Mouse (Mus musculus): ENCODE results near the gene Gabrg3. TPM values are rescaled to one million over a fixed set of nuclear protein-coding genes. Genes with fewer than 3 reads are reported as not detected.

The Gabrg3 gene
- polyA plus RNA-seq, 1 experiment from 2014 or later = 0.43 TPM

DNA sequence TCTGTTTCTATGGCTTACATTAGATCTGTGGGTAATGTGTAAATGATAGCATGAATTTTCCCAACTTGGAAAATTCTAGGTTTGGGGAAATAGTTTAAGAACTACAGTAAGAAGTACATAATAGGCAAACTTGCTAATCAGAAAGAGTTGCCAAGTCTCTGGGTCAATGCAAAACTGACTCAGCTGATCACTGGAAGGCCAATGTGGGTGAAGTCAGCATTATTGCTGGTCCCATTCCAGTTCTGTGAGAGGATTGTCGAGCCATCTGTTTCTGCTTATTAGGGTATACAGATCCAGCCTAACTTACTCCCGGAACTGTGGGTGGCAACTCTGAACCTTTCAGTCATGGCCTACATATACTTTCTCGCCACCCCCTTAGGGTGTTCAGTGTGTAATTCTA lies 55.8 kb downstream of the Gabrg3 start:
- DNase-seq (ENCODE audit: low spot score) = no peak
- WGBS = 83% methylated on average over 3 of the region's 3 CpGs
- Histone ChIP-seq H3K4me2 (no peak overlapping the region), H3K4me3 (ENCODE audit: low read depth, low read length) (no peak overlapping the region), H3K36me3 (ENCODE audit: control insufficient read depth, insufficient read depth, low read length) (no peaks in the 10 kb centered on the region), H3K9ac (ENCODE audit: low read depth, low read length) (no peak overlapping the region), H3K27me3 (replicated peaks; ENCODE audit: control insufficient read depth, insufficient read depth, low read length) (no peaks in the 10 kb centered on the region), H3K27ac (ENCODE audit: low read depth, low read length) (no peak overlapping the region), H3K4me1 (replicated peaks; ENCODE audit: control insufficient read depth, insufficient read depth, low read length) (no peaks in the 10 kb centered on the region), H3K9me3 (ENCODE audit: control insufficient read depth, low read length) (no peaks in the 10 kb centered on the region)
- no peak for ATAC-seq (replicated peaks; ENCODE audit: low FRiP score)

DNA sequence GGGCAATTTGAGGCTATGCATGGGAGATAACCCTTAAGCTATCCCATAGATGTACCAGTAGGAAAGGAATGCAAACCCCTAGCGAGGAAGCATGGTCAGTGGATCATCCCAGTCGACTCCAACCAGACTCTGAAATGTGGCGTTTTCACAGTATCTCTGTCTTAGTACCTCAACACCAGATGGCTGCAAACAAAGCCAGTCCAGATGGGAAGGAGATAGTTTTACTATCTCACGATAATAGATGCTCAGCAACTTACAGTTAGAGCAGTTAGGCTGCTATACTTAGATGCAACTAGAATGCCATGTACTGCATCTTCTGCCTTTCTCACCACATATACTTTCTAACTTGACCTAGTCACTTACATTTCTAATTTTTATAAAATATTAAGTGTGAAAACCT lies 56.7 kb downstream of the Gabrg3 start:
- Histone ChIP-seq H3K27ac (ENCODE audit: low read depth, low read length) (no peak overlapping the region), H3K27me3 (replicated peaks; ENCODE audit: control insufficient read depth, insufficient read depth, low read length) (no peaks in the 10 kb centered on the region), H3K4me1 (replicated peaks; ENCODE audit: control insufficient read depth, insufficient read depth, low read length) (no peaks in the 10 kb centered on the region), H3K4me3 (ENCODE audit: low read depth, low read length) (no peak overlapping the region), H3K9me3 (ENCODE audit: control insufficient read depth, low read length) (no peaks in the 10 kb centered on the region), H3K36me3 (ENCODE audit: control insufficient read depth, insufficient read depth, low read length) (no peaks in the 10 kb centered on the region), H3K4me2 (no peak overlapping the region), H3K9ac (ENCODE audit: low read depth, low read length) (no peak overlapping the region)
- 80% methylated on average over 4 of the region's 4 CpGs for WGBS
- ATAC-seq (replicated peaks; ENCODE audit: low FRiP score) (no peak), DNase-seq (ENCODE audit: low spot score) (no peak)

DNA sequence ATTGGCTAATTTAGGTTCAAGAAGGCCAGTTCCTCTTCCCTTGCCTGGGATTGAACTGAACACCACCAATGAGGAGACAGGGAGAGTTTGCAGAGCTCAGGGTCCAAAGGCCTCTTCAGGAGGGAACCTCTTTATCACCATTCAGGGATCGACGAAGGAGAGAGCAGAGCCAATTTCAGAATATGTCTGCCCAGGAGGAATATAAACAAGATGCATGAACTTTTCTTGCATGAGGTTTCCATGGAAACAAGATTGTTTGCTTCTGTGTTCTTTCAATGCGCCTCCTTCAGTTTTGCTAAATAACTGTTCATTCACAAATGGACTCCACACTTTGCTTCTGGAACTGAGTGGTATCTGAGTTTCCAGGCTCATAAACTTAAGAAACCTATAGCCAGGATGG lies 62.5 kb downstream of the Gabrg3 start:
- Histone ChIP-seq H3K4me3 (ENCODE audit: low read depth, low read length) (no peak overlapping the region), H3K36me3 (ENCODE audit: control insufficient read depth, insufficient read depth, low read length) (no peaks in the 10 kb centered on the region), H3K27me3 (replicated peaks; ENCODE audit: control insufficient read depth, insufficient read depth, low read length) (no peaks in the 10 kb centered on the region), H3K9me3 (ENCODE audit: control insufficient read depth, low read length) (no peaks in the 10 kb centered on the region), H3K4me1 (replicated peaks; ENCODE audit: control insufficient read depth, insufficient read depth, low read length) (no peaks in the 10 kb centered on the region), H3K9ac (ENCODE audit: low read depth, low read length) (no peak overlapping the region), H3K27ac (ENCODE audit: low read depth, low read length) (no peak overlapping the region), H3K4me2 (no peak overlapping the region)
- WGBS = 79% methylated on average over 3 of the region's 3 CpGs
- ATAC-seq (replicated peaks; ENCODE audit: low FRiP score) (no peak), DNase-seq (ENCODE audit: low spot score) (no peak)

DNA sequence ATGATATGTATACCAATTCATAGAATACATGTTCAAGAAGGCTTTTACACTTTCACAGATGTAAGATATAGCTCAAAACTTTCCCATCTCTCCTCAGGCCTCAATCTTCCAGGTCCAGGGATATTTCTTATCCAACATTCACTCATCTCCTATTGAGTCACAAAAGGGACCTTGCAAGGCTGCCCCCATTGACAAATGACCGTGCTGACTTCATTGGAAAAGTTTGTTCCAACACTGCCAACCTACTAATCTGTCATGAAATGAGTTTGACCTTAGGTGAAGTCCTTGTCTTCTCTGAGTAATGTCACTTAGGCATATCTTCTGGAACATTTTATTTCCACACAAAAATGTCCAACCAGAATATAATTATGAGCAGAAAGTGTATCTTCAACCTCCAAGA lies 64.9 kb downstream of the Gabrg3 start:
- Histone ChIP-seq H3K9me3 (ENCODE audit: control insufficient read depth, low read length) (no peaks in the 10 kb centered on the region), H3K27ac (ENCODE audit: low read depth, low read length) (no peak overlapping the region), H3K4me3 (ENCODE audit: low read depth, low read length) (no peak overlapping the region), H3K36me3 (ENCODE audit: control insufficient read depth, insufficient read depth, low read length) (no peaks in the 10 kb centered on the region), H3K4me2 (no peak overlapping the region), H3K9ac (ENCODE audit: low read depth, low read length) (no peak overlapping the region), H3K27me3 (replicated peaks; ENCODE audit: control insufficient read depth, insufficient read depth, low read length) (no peaks in the 10 kb centered on the region), H3K4me1 (replicated peaks; ENCODE audit: control insufficient read depth, insufficient read depth, low read length) (no peaks in the 10 kb centered on the region)
- DNase-seq (ENCODE audit: low spot score) (no peak), ATAC-seq (replicated peaks; ENCODE audit: low FRiP score) (no peak)
- WGBS = 62% methylated on average over 1 of the region's 1 CpGs

DNA sequence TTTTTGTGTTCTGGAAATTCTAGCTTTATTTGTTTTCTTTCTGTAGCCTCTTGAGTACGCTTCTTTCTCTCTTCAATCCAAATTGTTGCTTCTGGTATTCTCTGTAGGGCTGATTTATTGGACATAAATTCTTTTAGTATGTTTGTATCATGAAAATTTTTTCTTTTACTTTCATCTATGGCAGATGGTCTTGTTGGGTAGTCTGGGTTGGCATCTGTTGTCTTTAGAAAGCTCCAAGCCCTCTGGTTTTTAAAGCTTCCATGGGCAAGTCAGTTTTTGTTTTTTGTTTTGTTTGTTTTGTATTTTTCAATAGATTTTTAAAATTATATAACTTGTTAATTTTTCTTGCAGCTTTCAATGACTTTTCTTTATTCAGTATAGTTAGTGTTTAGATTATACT lies 72.0 kb downstream of the Gabrg3 start:
- H3K36me3 ChIP-seq (ENCODE audit: control insufficient read depth, insufficient read depth, low read length) = no peaks in the 10 kb centered on the region
- H3K4me2 ChIP-seq = no peak overlapping the region
- H3K9me3 ChIP-seq (ENCODE audit: control insufficient read depth, low read length) = no peaks in the 10 kb centered on the region
- no peaks in the 10 kb centered on the region for H3K27me3 ChIP-seq (replicated peaks; ENCODE audit: control insufficient read depth, insufficient read depth, low read length)
- no peaks in the 10 kb centered on the region for H3K4me1 ChIP-seq (replicated peaks; ENCODE audit: control insufficient read depth, insufficient read depth, low read length)
- H3K9ac ChIP-seq (ENCODE audit: low read depth, low read length) = no peak overlapping the region
- 78% methylated on average over 1 of the region's 1 CpGs for WGBS
- no peak overlapping the region for H3K27ac ChIP-seq (ENCODE audit: low read depth, low read length)
- DNase-seq (ENCODE audit: low spot score) (no peak), ATAC-seq (replicated peaks; ENCODE audit: low FRiP score) (no peak)
- no peak overlapping the region for H3K4me3 ChIP-seq (ENCODE audit: low read depth, low read length)

DNA sequence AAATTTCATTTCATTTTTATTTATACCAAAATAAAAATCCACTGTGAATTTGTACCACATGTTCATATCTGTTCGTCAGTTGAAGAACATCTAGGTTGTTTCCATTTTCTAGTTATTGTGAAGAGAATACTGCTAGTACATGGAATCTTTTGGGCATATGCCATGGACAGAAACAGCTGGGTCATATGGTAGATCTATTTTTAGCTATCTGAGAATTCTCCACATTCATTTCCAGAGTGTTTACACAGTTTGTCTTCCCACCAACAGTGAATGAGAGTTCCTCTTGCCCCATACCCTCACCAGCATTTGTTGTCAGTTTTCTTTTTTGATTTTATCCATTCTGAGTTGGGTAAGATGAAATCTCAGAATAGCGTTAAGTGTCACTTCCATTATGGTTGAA lies 75.0 kb downstream of the Gabrg3 start:
- ATAC-seq (replicated peaks; ENCODE audit: low FRiP score) (no peak), DNase-seq (ENCODE audit: low spot score) (no peak)

DNA sequence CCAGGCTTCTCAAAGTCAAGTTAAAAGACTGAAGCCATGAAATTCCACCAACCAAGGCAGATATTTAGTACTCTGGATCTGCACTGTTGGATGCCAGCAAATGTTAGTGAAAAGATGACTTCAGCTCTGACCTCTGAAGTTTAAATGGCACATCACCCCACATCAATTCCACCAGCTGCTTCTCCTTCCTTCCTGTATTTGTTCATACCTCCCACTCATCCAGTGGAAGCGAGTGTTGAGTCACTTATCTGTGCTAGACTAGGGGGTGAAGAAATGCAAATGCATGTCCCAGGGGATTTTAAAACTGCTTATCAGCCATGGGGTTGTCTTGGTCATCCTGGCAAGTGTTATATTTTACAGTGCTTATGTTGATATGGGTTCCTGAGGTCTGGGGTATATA lies 79.7 kb downstream of the Gabrg3 start:
- H3K9ac ChIP-seq (ENCODE audit: low read depth, low read length) = no peak overlapping the region
- H3K9me3 ChIP-seq (ENCODE audit: control insufficient read depth, low read length) = no peaks in the 10 kb centered on the region
- no peaks in the 10 kb centered on the region for H3K4me1 ChIP-seq (replicated peaks; ENCODE audit: control insufficient read depth, insufficient read depth, low read length)
- H3K27me3 ChIP-seq (replicated peaks; ENCODE audit: control insufficient read depth, insufficient read depth, low read length) = no peaks in the 10 kb centered on the region
- H3K27ac ChIP-seq (ENCODE audit: low read depth, low read length) = no peak overlapping the region
- H3K4me2 ChIP-seq = no peak overlapping the region
- WGBS = 43% methylated on average over 1 of the region's 1 CpGs
- no peak for ATAC-seq (replicated peaks; ENCODE audit: low FRiP score)
- H3K36me3 ChIP-seq (ENCODE audit: control insufficient read depth, insufficient read depth, low read length) = no peaks in the 10 kb centered on the region
- DNase-seq (ENCODE audit: low spot score) = no peak
- no peak overlapping the region for H3K4me3 ChIP-seq (ENCODE audit: low read depth, low read length)

More for the DNA sequence above, 75.0 kb downstream of the Gabrg3 start:
- Histone ChIP-seq H3K9me3 (ENCODE audit: control insufficient read depth, low read length) (no peaks in the 10 kb centered on the region), H3K9ac (ENCODE audit: low read depth, low read length) (no peak overlapping the region), H3K27me3 (replicated peaks; ENCODE audit: control insufficient read depth, insufficient read depth, low read length) (no peaks in the 10 kb centered on the region), H3K27ac (ENCODE audit: low read depth, low read length) (no peak overlapping the region), H3K4me2 (no peak overlapping the region), H3K4me1 (replicated peaks; ENCODE audit: control insufficient read depth, insufficient read depth, low read length) (no peaks in the 10 kb centered on the region), H3K36me3 (ENCODE audit: control insufficient read depth, insufficient read depth, low read length) (no peaks in the 10 kb centered on the region), H3K4me3 (ENCODE audit: low read depth, low read length) (no peak overlapping the region)
- 87% methylated on average over 2 of the region's 2 CpGs for WGBS

DNA sequence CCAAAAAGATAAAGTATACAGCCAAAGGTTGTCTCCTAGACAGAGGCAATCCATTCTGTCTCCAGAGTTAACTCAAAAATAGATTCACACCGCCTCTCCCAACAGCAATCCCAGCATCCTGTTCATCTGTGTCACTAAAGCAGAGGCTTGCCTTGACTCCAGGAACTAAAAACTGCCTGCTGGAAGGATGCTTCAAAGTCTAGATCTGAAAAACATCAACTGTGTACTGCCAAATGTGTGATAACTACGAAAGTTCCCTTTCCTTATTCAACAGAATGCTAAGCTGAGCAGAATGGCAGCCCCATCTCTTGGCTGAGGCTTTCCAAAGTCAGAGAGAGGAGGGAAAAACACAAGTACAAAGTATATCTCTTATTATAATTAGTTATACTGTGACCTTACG lies 90.3 kb downstream of the Gabrg3 start:
- H3K9me3 ChIP-seq (ENCODE audit: control insufficient read depth, low read length) = no peaks in the 10 kb centered on the region

DNA sequence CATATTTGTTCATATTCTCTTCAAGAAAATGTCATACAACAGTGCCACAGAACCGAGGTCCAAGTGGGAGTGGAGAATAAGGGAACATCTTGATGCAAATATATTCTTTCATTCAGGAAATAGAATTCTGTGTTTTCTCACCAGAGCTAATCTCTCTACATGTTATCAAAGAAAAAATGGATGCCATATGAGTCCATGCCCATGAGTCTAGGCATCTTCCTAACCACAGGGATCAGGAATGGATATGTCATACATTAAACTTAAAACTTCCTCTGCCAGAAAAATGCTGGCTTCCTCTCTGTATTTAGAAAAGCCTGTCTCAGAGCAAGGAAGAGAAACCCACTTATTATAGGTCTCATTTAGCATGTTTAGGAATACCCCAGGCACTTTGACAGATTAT lies 92.9 kb downstream of the Gabrg3 start:
- Histone ChIP-seq H3K36me3 (ENCODE audit: control insufficient read depth, insufficient read depth, low read length) (no peaks in the 10 kb centered on the region), H3K27me3 (replicated peaks; ENCODE audit: control insufficient read depth, insufficient read depth, low read length) (no peaks in the 10 kb centered on the region), H3K4me1 (replicated peaks; ENCODE audit: control insufficient read depth, insufficient read depth, low read length) (no peaks in the 10 kb centered on the region), H3K9me3 (ENCODE audit: control insufficient read depth, low read length) (no peaks in the 10 kb centered on the region), H3K27ac (ENCODE audit: low read depth, low read length) (no peak overlapping the region), H3K9ac (ENCODE audit: low read depth, low read length) (no peak overlapping the region), H3K4me3 (ENCODE audit: low read depth, low read length) (no peak overlapping the region), H3K4me2 (no peak overlapping the region)
- DNase-seq (ENCODE audit: low spot score) (no peak), ATAC-seq (replicated peaks; ENCODE audit: low FRiP score) (no peak)
- 69% methylated on average over 1 of the region's 1 CpGs for WGBS

More for the DNA sequence above, 90.3 kb downstream of the Gabrg3 start:
- Histone ChIP-seq H3K27me3 (replicated peaks; ENCODE audit: control insufficient read depth, insufficient read depth, low read length) (no peaks in the 10 kb centered on the region), H3K4me3 (ENCODE audit: low read depth, low read length) (no peak overlapping the region), H3K36me3 (ENCODE audit: control insufficient read depth, insufficient read depth, low read length) (no peaks in the 10 kb centered on the region), H3K9ac (ENCODE audit: low read depth, low read length) (no peak overlapping the region), H3K4me1 (replicated peaks; ENCODE audit: control insufficient read depth, insufficient read depth, low read length) (no peaks in the 10 kb centered on the region), H3K4me2 (no peak overlapping the region), H3K27ac (ENCODE audit: low read depth, low read length) (no peak overlapping the region)
- WGBS = 70% methylated on average over 3 of the region's 3 CpGs
- ATAC-seq (replicated peaks; ENCODE audit: low FRiP score) = no peak
- no peak for DNase-seq (ENCODE audit: low spot score)

Data from liver, embryonic 11.5 days (tissue).